Mouse (Mus musculus) forebrain, embryonic 11.5 days (tissue): ENCODE measurements around the gene Cela2a. TPM values are rescaled to one million over a fixed set of nuclear protein-coding genes. Genes with fewer than 3 reads are reported as not detected.

Experiments
- ATAC-seq: fragments of 200-750 bp; cut with Nextera tagmentation; replicated peaks from 2 replicates; pipeline ENCODE4 v1.8.0; 2017; ENCODE audit warnings: moderate TSS enrichment; ENCODE audit not compliant: low FRiP score
- DNase-seq: peaks from one replicate; pipeline ENCODE4 v3.0.0-alpha.2; 2017; ENCODE audit warnings: low spot score
- H3K27ac ChIP-seq: fragments of 300-500 bp; sonication (generic); 2 replicates; pipeline ENCODE4 v1.5.1; 2014; ENCODE audit warnings: low read depth, low read length
- H3K27me3 ChIP-seq: fragments of 300-500 bp; sonication (generic); 2 replicates; pipeline ENCODE4 v1.6.1; 2014; ENCODE audit warnings: mild to moderate bottlenecking, low read length, mixed read lengths; ENCODE audit not compliant: control insufficient read depth, insufficient read depth
- H3K36me3 ChIP-seq: fragments of 300-500 bp; sonication (generic); 2 replicates; pipeline ENCODE4 v1.6.1; 2014; ENCODE audit warnings: mild to moderate bottlenecking, low read length, moderate library complexity, mixed read lengths; ENCODE audit not compliant: control insufficient read depth, insufficient read depth
- H3K4me1 ChIP-seq: fragments of 300-500 bp; sonication (generic); replicated peaks from 2 replicates; pipeline ENCODE4 v1.6.1; 2014; ENCODE audit warnings: low read length, mixed read lengths; ENCODE audit not compliant: control insufficient read depth, insufficient read depth
- H3K4me2 ChIP-seq: fragments of 300-500 bp; sonication (generic); 2 replicates; pipeline ENCODE4 v1.6.1; 2014; ENCODE audit warnings: low read depth, mild to moderate bottlenecking, low read length, moderate library complexity, mixed read lengths; ENCODE audit not compliant: severe bottlenecking
- H3K4me3 ChIP-seq: fragments of 300-500 bp; sonication (generic); 2 replicates; pipeline ENCODE4 v1.5.1; 2014; ENCODE audit warnings: low read depth, low read length
- H3K9ac ChIP-seq: fragments of 300-500 bp; sonication (generic); 2 replicates; pipeline ENCODE4 v1.6.1; 2014; ENCODE audit warnings: low read length
- H3K9me3 ChIP-seq: fragments of 300-500 bp; sonication (generic); 2 replicates; pipeline ENCODE4 v1.6.1; 2016; ENCODE audit warnings: low read length, mixed read lengths; ENCODE audit not compliant: control insufficient read depth
- WGBS: fragments of 180-500 bp; shearing (Covaris S2); extraction: QIAGEN DNeasy Blood & Tissue Kit; methylation state at CpG from one replicate; pipeline ENCODE4 v1.1.7; 2014; 5-methylcytosine and 5-hydroxymethylcytosine counted together
- polyA plus RNA-seq: library from polyadenylated mRNA; unstranded; fragments of >200 nt; fragmentation: Nextera tagmentation; extraction: Ambion mirVana; gene quantifications from 2 replicates; pipeline ENCODE4 v1.2.1, GENCODE M21; 2014

The Cela2a gene
- polyA plus RNA-seq, 1 experiment from 2014 or later: not detected

DNA sequence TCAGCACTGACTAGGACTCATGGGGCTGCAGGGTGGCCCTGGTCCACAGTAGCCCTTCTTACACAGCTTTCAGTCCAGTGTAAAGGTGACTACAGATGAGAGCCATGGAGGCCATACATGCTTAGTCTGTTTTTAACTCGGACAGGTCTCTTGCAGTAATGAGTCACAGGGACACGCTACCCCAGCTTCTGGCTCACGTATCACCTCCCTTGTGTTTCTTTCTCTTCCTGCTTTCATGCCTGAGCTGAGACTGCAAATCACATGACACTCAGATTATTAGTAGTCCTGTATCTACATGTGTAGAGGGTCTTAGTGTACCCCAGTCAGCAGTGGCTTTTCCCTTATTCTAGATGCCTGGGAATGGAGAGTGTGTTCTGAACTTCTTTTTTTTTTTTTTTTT is 61.0 kb downstream of the Cela2a start:
- H3K36me3 ChIP-seq: peaks cover 3% of the 10 kb centered on the region; the same call in 1 of the 2 replicates
- no peak for ATAC-seq

More for the DNA sequence above, 61.0 kb downstream of the Cela2a start:
- H3K4me2 ChIP-seq: no peak overlapping the region
- H3K9ac ChIP-seq: no peak overlapping the region
- no peak overlapping the region for H3K4me3 ChIP-seq
- 93% methylated on average over 3 of the region's 3 CpGs for WGBS
- H3K4me1 ChIP-seq: no peaks in the 10 kb centered on the region
- no peaks in the 10 kb centered on the region for H3K9me3 ChIP-seq
- no peaks in the 10 kb centered on the region for H3K27me3 ChIP-seq
- DNase-seq: no peak
- no peak overlapping the region for H3K27ac ChIP-seq

Other genes starting within 250 kb of the Cela2a start
- 21.4 and 24.8 TPM in 2 replicates for gene Fblim1, start 220.1 kb downstream of the Cela2a start, polyA plus RNA-seq
- 0.28 TPM in 1 of 2 replicates, not detected in the other for gene Tmem82, start 207.5 kb downstream of the Cela2a start, polyA plus RNA-seq
- 0.13 TPM in 1 of 2 replicates, not detected in the other for gene Slc25a34, start 202.3 kb downstream of the Cela2a start, polyA plus RNA-seq
- 4.2 and 4.6 TPM in 2 replicates for gene Plekhm2, start 161.3 kb downstream of the Cela2a start, polyA plus RNA-seq
- 2.4 TPM in 1 of 2 replicates, not detected in the other for gene Rsc1a1, start 140.6 kb downstream of the Cela2a start, polyA plus RNA-seq
- 22.6 and 24.2 TPM in 2 replicates for gene Ddi2, start 102.7 kb downstream of the Cela2a start, polyA plus RNA-seq
- not detected in 2 replicates for gene Agmat, start 79.5 kb downstream of the Cela2a start, polyA plus RNA-seq
- 4.2 and 4.3 TPM in 2 replicates for gene Dnajc16, start 35.2 kb downstream of the Cela2a start, polyA plus RNA-seq
- 20.4 and 21.2 TPM in 2 replicates for gene Casp9, start 32.5 kb downstream of the Cela2a start, polyA plus RNA-seq
- gene Ctrc, start 20.2 kb upstream of the Cela2a start, polyA plus RNA-seq: not detected in 2 replicates
- 43.4 and 45.3 TPM in 2 replicates for gene Efhd2, start 48.8 kb upstream of the Cela2a start, polyA plus RNA-seq
- 0.57 and 1.2 TPM in 2 replicates for gene Fhad1, start 188.9 kb upstream of the Cela2a start, polyA plus RNA-seq